Comparison of ENCODE assay signal across 16 mouse cellular contexts in genomic region chr5:63876081-63876480, GRCm38 (mm10).
"Had no signal": no experiment of that assay in that cellular context is flagged by ENCODE, and none has a peak within 500 bp of the region (broad histone marks: within the 10 kb centered on the region; RNA-seq: fewer than 3 reads in every experiment).

No protein-coding gene starts in this region.

- H3K4me1 ChIP-seq: lung, embryonic 15.5 days had no signal

- H3K4me3 ChIP-seq: limb, embryonic 12.5 days; liver, embryonic 13.5 days; lung, embryonic 15.5 days; midbrain, embryonic 12.5 days; neural tube, embryonic 13.5 days had no signal

- H3K27ac ChIP-seq: limb, embryonic 12.5 days; liver, embryonic 13.5 days; lung, embryonic 15.5 days; macrophage; midbrain, embryonic 12.5 days; neural tube, embryonic 13.5 days had no signal

- ATAC-seq: hindbrain, embryonic 16.5 days; liver, postnatal 0 days; midbrain, embryonic 16.5 days had no signal

- H3K36me3 ChIP-seq: limb, embryonic 12.5 days; liver, embryonic 13.5 days; lung, embryonic 15.5 days; midbrain, embryonic 12.5 days; neural tube, embryonic 13.5 days had no signal

- H3K9me3 ChIP-seq: limb, embryonic 12.5 days; liver, embryonic 13.5 days; lung, embryonic 15.5 days; neural tube, embryonic 13.5 days had no signal

- H3K27me3 ChIP-seq: limb, embryonic 12.5 days; liver, embryonic 13.5 days; lung, embryonic 15.5 days; neural tube, embryonic 13.5 days had no signal

- DNase-seq: liver; liver, embryonic 13.5 days; liver, postnatal 0 days; lung, postnatal 14 days; retina, postnatal 1 day; right cerebral cortex, postnatal 4 days; spleen, adult 18-20 months; thymus, adult 18-20 months; thymus, postnatal 36 days had no signal

- H3K4me2 ChIP-seq: limb, embryonic 12.5 days; liver, embryonic 13.5 days; lung, embryonic 15.5 days; midbrain, embryonic 12.5 days; neural tube, embryonic 13.5 days had no signal

- H3K9ac ChIP-seq: limb, embryonic 12.5 days; liver, embryonic 13.5 days; liver, postnatal 0 days; lung, embryonic 15.5 days; midbrain, embryonic 12.5 days; neural tube, embryonic 13.5 days had no signal
